Mouse (Mus musculus) hindbrain, embryonic 13.5 days (tissue): Measurements from ENCODE around the gene Kyat1. TPM values are rescaled to one million over a fixed set of nuclear protein-coding genes. Genes with fewer than 3 reads are reported as not detected.
A peak's percentile ranks its signal among the peaks of the same experiment; 100 is the strongest.

Experiments
- ATAC-seq: fragments of 200-750 bp; cut with Nextera tagmentation; 2 replicates; pipeline ENCODE4 v1.8.0; 2017; ENCODE audit warnings: moderate TSS enrichment; ENCODE audit not compliant: low FRiP score
- H3K27ac ChIP-seq: fragments of 300-500 bp; sonication (generic); 2 replicates; pipeline ENCODE4 v1.5.1; 2015; ENCODE audit warnings: inconsistent platforms, mild to moderate bottlenecking, moderate library complexity
- H3K27me3 ChIP-seq: fragments of 300-500 bp; sonication (generic); 2 replicates; pipeline ENCODE4 v1.6.1; 2015; ENCODE audit warnings: mild to moderate bottlenecking, inconsistent platforms
- H3K36me3 ChIP-seq: fragments of 300-500 bp; sonication (generic); 2 replicates; pipeline ENCODE4 v1.6.1; 2015; ENCODE audit warnings: mild to moderate bottlenecking, inconsistent platforms
- H3K4me1 ChIP-seq: fragments of 300-500 bp; sonication (generic); replicated peaks from 2 replicates; pipeline ENCODE4 v1.6.1; 2015; ENCODE audit warnings: inconsistent platforms
- H3K4me2 ChIP-seq: fragments of 300-500 bp; sonication (generic); 2 replicates; pipeline ENCODE4 v1.6.1; 2015; ENCODE audit warnings: inconsistent platforms, mild to moderate bottlenecking, moderate library complexity
- H3K4me3 ChIP-seq: fragments of 300-500 bp; sonication (generic); 2 replicates; pipeline ENCODE4 v1.5.1; 2015; ENCODE audit warnings: mild to moderate bottlenecking, inconsistent platforms
- H3K9ac ChIP-seq: fragments of 300-500 bp; sonication (generic); 2 replicates; pipeline ENCODE4 v1.6.1; 2015; ENCODE audit warnings: mild to moderate bottlenecking, inconsistent platforms
- H3K9me3 ChIP-seq: fragments of 300-500 bp; sonication (generic); 2 replicates; pipeline ENCODE4 v1.6.1; 2016; ENCODE audit warnings: inconsistent platforms
- WGBS: fragments of 180-500 bp; shearing (Covaris S2); methylation state at CpG from one replicate; pipeline ENCODE4 v1.1.7; 2015; 5-methylcytosine and 5-hydroxymethylcytosine counted together
- polyA plus RNA-seq: library from polyadenylated mRNA; unstranded; fragments of >200 nt; fragmentation: Nextera tagmentation; extraction: Ambion mirVana; gene quantifications from 2 replicates; pipeline ENCODE4 v1.2.1, GENCODE M21; 2015

Kyat1 gene
- polyA plus RNA-seq, 1 experiment from 2014 or later, result 14.5 TPM

DNA sequence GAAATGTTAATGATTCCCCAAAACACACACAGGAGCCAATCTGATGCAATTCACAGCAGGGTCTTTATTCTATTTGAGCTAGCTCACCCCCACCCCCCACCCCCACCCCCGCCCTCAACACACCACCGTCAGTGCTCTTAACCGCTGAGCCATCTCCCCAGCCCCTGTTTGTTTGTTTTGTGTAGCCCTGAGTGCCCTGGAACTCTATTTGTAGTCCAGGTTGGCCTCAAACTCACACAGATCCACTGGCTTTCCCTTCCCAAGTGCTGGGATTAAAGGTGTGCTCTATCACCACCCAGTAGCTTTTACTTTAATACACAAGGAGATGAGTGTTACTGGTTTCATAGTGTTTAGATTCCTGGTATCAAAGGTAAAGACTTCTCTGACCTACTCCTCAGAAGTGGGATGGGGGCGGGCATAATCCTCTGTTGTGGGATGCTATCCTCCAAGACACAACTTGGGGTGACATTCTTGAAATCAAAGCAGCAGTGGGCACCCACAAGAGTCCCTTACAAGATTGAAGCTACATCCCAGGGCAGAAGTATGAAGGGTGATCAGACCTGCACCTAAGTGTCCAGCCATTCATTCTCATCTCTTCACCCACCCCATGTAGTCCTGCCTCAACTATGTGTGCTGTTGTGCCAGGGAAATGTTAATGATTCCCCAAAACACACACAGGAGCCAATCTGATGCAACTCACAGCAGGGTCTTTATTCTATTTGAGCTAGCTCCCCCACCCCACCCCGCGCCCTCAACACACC, 5.9 kb upstream of the Kyat1 start:
- Histone ChIP-seq H3K4me2 (no peak overlapping the region), H3K9me3 (no peaks in the 10 kb centered on the region), H3K4me1 (peaks cover 6% of the 10 kb centered on the region), H3K36me3 (no peaks in the 10 kb centered on the region), H3K9ac (no peak overlapping the region), H3K4me3 (no peak overlapping the region), H3K27me3 (no peaks in the 10 kb centered on the region), H3K27ac (no peak overlapping the region)
- WGBS, result 69% methylated on average over 6 of the region's 6 CpGs
- ATAC-seq, result no peak

DNA sequence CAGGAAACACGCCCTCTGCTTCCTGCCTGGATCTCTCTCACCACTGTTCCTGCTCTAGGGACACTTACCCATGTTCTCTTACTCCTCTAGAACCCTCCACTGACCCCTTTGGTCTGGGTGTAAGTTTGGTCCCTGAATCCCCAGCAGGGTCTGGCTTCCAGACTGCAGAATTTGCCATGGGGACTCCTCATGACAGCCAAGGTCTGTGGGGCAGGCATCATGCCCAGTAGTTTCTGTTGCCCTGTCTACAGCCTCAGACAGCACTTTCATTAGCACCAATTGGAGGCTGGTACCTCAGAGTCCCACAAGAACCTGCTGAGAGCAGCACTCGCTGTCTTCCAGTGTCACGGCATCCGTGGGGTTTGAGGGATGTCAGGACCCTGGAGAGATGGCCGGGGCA, 2.2 kb upstream of the Kyat1 start:
- no peaks in the 10 kb centered on the region for H3K9me3 ChIP-seq
- H3K4me3 ChIP-seq, result no peak overlapping the region
- peaks cover 23% of the 10 kb centered on the region for H3K4me1 ChIP-seq
- WGBS, result 81% methylated on average over 5 of the region's 5 CpGs
- H3K27me3 ChIP-seq, result no peaks in the 10 kb centered on the region
- H3K4me2 ChIP-seq, result no peak overlapping the region
- H3K27ac ChIP-seq, result no peak overlapping the region
- H3K36me3 ChIP-seq, result no peaks in the 10 kb centered on the region
- H3K9ac ChIP-seq, result no peak overlapping the region
- ATAC-seq, result no peak

DNA sequence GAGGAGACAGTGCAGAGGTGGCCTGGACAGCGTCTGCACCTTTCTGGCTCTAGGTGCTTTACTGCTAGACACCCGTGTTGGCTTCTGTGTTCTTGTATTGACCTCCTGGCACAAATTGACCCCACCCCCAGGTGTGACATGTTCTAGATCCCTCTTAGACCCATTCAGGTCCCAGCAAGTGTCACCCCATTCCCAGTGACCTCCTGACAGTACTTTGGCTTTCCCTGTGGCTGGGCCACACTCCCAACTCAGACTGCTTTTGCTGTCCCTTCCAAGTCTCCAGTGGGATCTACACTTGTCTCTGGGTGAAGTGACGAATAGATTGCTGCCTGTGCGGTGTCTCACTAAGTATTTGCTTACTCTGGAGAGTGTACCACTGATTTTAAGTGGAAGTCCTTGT, 1.8 kb upstream of the Kyat1 start:
- Histone ChIP-seq H3K4me1 (peaks cover 23% of the 10 kb centered on the region), H3K9ac (no peak overlapping the region), H3K4me2 (no peak overlapping the region), H3K27me3 (no peaks in the 10 kb centered on the region), H3K27ac (no peak overlapping the region), H3K9me3 (no peaks in the 10 kb centered on the region), H3K4me3 (no peak overlapping the region), H3K36me3 (no peaks in the 10 kb centered on the region)
- no peak for ATAC-seq
- WGBS, result 85% methylated on average over 4 of the region's 4 CpGs

DNA sequence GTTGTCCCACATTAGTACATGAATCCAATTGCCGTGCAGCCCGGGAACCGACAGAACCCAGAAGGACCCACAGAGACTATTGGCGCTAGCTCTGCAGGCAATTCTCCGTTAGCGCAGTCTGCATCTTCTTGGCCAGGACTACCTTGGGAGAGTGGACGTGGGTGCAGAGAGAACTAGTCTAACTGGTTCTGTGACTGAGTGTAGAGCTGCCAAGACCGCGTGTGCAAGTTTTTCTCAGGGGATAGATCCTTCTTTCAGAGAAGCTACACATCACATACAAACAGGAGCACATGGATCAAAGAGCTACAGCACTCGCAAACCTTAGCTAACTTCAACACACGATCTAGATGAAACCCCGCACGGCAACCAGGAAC, 405 bp downstream of the Kyat1 start:
- Histone ChIP-seq H3K36me3 (no peaks in the 10 kb centered on the region), H3K27ac (peak overlapping the region; percentile 84), H3K9me3 (no peaks in the 10 kb centered on the region), H3K4me3 (peak overlapping the region; percentile 68), H3K27me3 (no peaks in the 10 kb centered on the region), H3K9ac (peak overlapping the region; percentile 74), H3K4me1 (peaks cover 23% of the 10 kb centered on the region), H3K4me2 (peak overlapping the region; percentile 84)
- ATAC-seq, result peak; percentile 77
- 1% methylated on average over 13 of the region's 13 CpGs for WGBS

DNA sequence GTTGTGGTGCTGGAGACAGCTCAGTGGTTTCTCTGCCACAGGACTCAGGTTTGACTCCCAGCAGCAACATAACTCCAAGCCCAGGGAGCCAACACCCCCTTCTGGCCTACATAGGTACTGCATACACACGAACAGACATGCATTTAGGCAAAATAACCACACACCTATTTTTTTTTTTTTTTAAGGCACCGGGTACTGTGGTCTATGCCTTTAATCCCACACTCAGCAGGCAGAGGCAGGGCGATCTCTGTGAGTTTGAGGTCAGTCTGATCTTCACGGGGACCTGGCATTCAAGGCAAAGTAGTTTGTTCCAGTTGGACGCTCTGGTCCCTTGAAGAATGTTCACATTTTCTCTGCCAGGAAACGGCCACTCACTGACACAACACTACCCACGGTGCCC, 2.2 kb downstream of the Kyat1 start:
- no peak overlapping the region for H3K27ac ChIP-seq

DNA sequence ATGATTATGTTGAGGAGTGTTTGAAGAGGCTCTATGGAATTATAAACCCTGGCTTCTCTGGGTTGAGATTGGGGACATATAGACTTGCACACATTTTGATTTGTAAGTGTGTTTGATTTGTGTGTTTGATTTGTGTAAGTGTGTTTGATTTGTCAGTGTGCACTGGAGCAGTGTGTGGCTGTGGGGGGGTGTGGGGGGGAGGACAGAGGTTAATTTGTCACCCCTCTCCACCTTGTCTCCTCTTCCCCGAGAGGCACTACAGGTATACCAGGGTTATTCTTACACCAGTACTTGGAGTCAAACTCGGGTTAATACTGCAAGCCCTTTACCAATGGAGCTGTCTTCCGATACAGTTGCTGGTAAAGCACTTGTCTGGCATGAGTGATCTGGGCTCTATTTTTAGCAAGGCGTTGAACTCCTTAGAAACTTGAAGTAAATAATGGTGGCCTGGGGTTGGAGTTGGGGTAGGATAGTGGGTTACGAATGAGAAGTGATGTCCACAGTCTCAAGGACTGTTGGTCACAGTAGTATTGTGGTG, 5.2 kb downstream of the Kyat1 start:
- Histone ChIP-seq H3K27ac (no peak overlapping the region), H3K27me3 (no peaks in the 10 kb centered on the region), H3K9me3 (no peaks in the 10 kb centered on the region), H3K4me3 (no peak overlapping the region), H3K9ac (no peak overlapping the region), H3K36me3 (no peaks in the 10 kb centered on the region), H3K4me2 (no peak overlapping the region), H3K4me1 (peaks cover 11% of the 10 kb centered on the region)
- whole genome bisulfite sequencing, result 89% methylated on average over 5 of the region's 5 CpGs
- ATAC-seq, result no peak

More for the DNA sequence above, 2.2 kb downstream of the Kyat1 start:
- H3K9me3 ChIP-seq, result no peaks in the 10 kb centered on the region
- no peaks in the 10 kb centered on the region for H3K36me3 ChIP-seq
- 75% methylated on average over 7 of the region's 7 CpGs for WGBS
- H3K4me2 ChIP-seq, result no peak overlapping the region
- H3K4me1 ChIP-seq, result peaks cover 23% of the 10 kb centered on the region
- no peak for ATAC-seq
- no peak overlapping the region for H3K4me3 ChIP-seq
- no peak overlapping the region for H3K9ac ChIP-seq
- H3K27me3 ChIP-seq, result no peaks in the 10 kb centered on the region

DNA sequence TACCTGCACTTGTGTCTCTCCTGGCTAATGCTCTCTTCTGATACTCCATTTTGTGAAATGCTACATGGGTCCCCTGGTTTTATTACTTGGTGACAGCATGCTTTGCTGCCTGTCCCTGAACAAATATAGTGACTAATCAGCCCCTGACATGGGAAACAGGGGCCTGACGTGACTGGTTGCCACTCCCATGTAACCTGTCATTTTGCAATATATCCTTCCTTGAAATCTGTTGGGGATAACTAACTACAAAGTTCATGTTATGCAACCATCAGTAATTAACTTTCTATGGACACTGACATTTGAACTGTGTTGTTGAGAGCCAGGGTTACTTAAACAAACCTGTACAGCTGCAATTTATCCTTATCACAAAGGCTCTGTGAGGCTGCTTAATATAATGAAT, 5.7 kb downstream of the Kyat1 start:
- no peak overlapping the region for H3K9ac ChIP-seq
- no peaks in the 10 kb centered on the region for H3K27me3 ChIP-seq
- H3K36me3 ChIP-seq, result no peaks in the 10 kb centered on the region
- 70% methylated on average over 1 of the region's 1 CpGs for WGBS
- no peak overlapping the region for H3K4me3 ChIP-seq
- no peak overlapping the region for H3K27ac ChIP-seq
- no peak for ATAC-seq
- peaks cover 11% of the 10 kb centered on the region for H3K4me1 ChIP-seq
- no peaks in the 10 kb centered on the region for H3K9me3 ChIP-seq
- no peak overlapping the region for H3K4me2 ChIP-seq

DNA sequence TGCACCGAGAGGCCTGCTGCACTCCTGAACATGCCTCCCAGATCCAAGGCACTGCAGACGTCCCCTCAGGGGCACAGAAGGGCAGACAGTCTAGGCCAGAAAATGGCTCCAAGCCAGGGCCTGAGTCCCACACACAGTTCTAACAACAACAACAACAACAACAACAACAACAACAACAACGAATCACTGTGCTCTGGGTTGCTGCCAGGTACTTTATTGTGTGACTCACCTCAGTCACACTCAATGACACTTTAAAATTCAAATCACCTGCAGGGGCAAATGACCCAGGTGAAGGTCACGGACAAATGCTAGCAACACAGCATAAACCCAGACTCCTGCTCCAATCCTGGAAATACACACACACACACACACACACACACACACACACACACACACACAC, 7.6 kb downstream of the Kyat1 start:
- no peak for ATAC-seq
- no peaks in the 10 kb centered on the region for H3K4me1 ChIP-seq
- H3K27me3 ChIP-seq, result no peaks in the 10 kb centered on the region
- H3K4me2 ChIP-seq, result no peak overlapping the region
- no peaks in the 10 kb centered on the region for H3K36me3 ChIP-seq
- peak overlapping the region; percentile 51; the same call in 1 of the 2 replicates for H3K9ac ChIP-seq
- H3K9me3 ChIP-seq, result no peaks in the 10 kb centered on the region
- H3K4me3 ChIP-seq, result no peak overlapping the region
- H3K27ac ChIP-seq, result no peak overlapping the region
- 75% methylated on average over 4 of the region's 4 CpGs for WGBS

DNA sequence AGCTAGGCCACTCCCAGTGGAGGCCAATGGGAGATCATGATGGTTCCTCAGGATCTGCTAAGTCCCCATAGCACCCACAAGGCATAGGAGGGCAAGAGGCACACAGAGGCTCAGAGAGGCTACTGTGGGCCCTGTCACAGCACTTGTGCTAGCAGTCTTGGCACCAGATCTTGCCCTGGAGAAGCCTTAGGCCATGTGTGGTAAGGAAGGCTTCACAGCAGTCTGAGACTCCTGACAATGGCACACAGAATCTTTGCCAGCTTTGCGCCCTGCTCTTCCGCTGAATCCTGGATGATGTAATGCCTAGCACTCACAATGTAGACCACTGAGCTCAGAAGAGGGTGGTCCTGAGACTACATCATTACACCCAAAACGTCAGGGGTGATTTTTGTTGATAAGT, 11.0 kb downstream of the Kyat1 start:
- Histone ChIP-seq H3K27ac (no peak overlapping the region), H3K9me3 (no peaks in the 10 kb centered on the region), H3K4me1 (no peaks in the 10 kb centered on the region), H3K27me3 (no peaks in the 10 kb centered on the region), H3K36me3 (peaks cover 12% of the 10 kb centered on the region), H3K4me3 (no peak overlapping the region), H3K4me2 (no peak overlapping the region), H3K9ac (no peak overlapping the region)
- no peak for ATAC-seq
- WGBS, result 77% methylated on average over 3 of the region's 3 CpGs

DNA sequence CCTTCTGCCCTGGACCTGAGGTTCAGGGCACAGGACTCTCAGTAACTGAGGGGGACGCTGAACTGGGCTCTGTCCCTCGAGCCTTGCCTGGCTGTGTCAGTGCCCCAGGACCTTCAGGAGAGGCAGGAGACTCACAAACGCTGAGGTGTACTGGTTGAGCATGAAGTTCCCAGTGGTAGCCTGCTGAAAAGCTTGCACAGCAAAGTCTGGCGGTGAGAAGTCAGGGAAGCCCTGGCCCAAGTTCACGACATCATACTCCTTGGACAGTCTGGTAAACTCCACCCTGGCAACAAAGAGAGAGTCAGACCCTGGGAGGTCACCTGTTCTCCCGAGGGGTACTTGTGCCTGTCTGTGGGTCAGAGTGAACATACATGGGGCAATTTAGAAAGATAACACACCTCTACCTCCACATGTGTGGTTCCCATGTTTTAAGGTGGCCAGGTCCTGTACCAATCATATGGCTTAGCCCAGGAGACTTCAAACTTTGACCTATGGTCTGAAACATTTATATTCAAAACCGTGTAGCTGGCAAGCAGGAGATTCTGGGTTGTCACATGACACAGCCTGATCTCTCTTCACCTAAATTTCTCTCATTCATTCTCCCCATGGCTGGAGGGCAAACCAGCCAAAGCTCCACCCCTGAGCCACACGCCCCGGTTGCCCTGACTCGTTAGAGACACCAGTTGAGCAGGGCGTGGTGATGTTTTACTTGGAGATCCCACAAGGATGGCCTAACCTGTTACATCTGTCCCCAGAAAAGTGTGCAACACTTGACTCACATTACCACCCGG, 13.7 kb downstream of the Kyat1 start:
- Histone ChIP-seq H3K4me2 (no peak overlapping the region), H3K36me3 (peaks cover 14% of the 10 kb centered on the region), H3K4me1 (no peaks in the 10 kb centered on the region), H3K9me3 (no peaks in the 10 kb centered on the region), H3K27me3 (no peaks in the 10 kb centered on the region), H3K9ac (no peak overlapping the region), H3K27ac (no peak overlapping the region), H3K4me3 (no peak overlapping the region)
- ATAC-seq, result no peak
- WGBS, result 93% methylated on average over 12 of the region's 12 CpGs

DNA sequence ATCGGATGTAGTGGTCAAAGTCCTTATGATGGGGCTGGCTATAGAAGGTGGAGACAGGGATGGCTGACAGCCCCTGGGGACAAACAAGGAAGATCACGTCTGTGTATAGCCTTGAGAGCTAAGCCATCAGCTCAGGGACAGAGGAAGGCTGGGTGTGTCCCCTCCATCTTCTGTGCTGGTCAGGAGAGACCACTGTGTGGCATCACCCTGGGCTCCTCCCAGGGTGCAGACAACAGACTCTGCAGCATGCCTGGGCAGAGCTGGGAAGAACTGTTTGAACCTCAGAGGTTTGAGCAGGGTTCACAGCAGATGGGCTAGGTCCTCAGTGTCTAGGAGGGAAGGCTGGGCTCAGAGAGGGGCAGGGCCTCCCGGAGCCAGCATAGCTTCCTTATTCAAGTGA, 20.0 kb downstream of the Kyat1 start:
- no peak for ATAC-seq
- 81% methylated on average over 3 of the region's 3 CpGs for WGBS
- no peak overlapping the region for H3K4me3 ChIP-seq
- H3K4me2 ChIP-seq, result no peak overlapping the region
- H3K36me3 ChIP-seq, result peaks cover 19% of the 10 kb centered on the region
- no peaks in the 10 kb centered on the region for H3K27me3 ChIP-seq
- H3K4me1 ChIP-seq, result no peaks in the 10 kb centered on the region
- H3K9ac ChIP-seq, result no peak overlapping the region
- H3K27ac ChIP-seq, result no peak overlapping the region
- no peaks in the 10 kb centered on the region; the same call in 1 of the 2 replicates for H3K9me3 ChIP-seq

DNA sequence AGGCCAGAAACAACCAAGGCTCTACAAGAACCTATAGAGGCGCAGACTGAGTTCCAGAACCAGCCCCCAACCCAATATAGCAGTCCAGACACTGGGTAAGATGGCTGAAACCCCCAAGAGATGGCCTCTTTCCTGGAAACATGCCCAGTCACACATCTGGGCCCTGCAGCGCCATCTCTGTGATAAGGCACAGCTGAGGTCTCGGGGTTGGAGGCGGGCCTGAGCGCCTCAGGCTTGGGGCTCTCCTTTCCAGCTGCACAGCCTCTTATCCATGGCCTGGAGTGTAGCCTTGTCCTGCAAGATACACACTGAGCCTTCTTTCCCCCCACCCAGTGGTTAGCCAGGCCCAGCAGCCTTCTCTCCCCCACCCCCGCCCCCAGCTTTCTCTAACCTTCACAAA, 20.4 kb downstream of the Kyat1 start:
- Histone ChIP-seq H3K4me2 (no peak overlapping the region), H3K36me3 (peaks cover 19% of the 10 kb centered on the region), H3K27ac (no peak overlapping the region), H3K4me1 (no peaks in the 10 kb centered on the region), H3K9me3 (no peaks in the 10 kb centered on the region; the same call in 1 of the 2 replicates), H3K27me3 (no peaks in the 10 kb centered on the region), H3K4me3 (no peak overlapping the region), H3K9ac (no peak overlapping the region)
- WGBS, result 85% methylated on average over 6 of the region's 6 CpGs
- ATAC-seq, result no peak
